Mouse (Mus musculus): ENCODE data around the gene Ccdc180. TPM values are rescaled to one million over a fixed set of nuclear protein-coding genes. Genes with fewer than 3 reads are reported as not detected.

Gene Ccdc180
- polyA plus RNA-seq, 1 experiment from 2014 or later: not detected

GRCm38 (mm10) chr4:45917091-45917490 lies 27.0 kb downstream of the Ccdc180 start:
- H3K9ac ChIP-seq (replicated peaks): no peak overlapping the region
- H3K27me3 ChIP-seq: no peaks in the 10 kb centered on the region; the same call in 1 of the 2 replicates
- no peaks in the 10 kb centered on the region for H3K9me3 ChIP-seq
- WGBS: 81% methylated on average over 7 of the region's 7 CpGs
- no peak overlapping the region for H3K4me2 ChIP-seq (replicated peaks)
- no peaks in the 10 kb centered on the region for H3K36me3 ChIP-seq
- H3K27ac ChIP-seq (replicated peaks): no peak overlapping the region
- no peak overlapping the region for H3K4me3 ChIP-seq
- ATAC-seq (ENCODE audit: low FRiP score, low read depth): no peak
- no peaks in the 10 kb centered on the region for H3K4me1 ChIP-seq

GRCm38 (mm10) chr4:45921663-45922435 lies 31.7 kb downstream of the Ccdc180 start:
- Histone ChIP-seq H3K9me3 (no peaks in the 10 kb centered on the region), H3K36me3 (no peaks in the 10 kb centered on the region), H3K4me2 (replicated peaks) (no peak overlapping the region), H3K27ac (replicated peaks) (no peak overlapping the region), H3K4me3 (no peak overlapping the region), H3K4me1 (no peaks in the 10 kb centered on the region), H3K27me3 (no peaks in the 10 kb centered on the region; the same call in 1 of the 2 replicates), H3K9ac (replicated peaks) (no peak overlapping the region)
- ATAC-seq (ENCODE audit: low FRiP score, low read depth): no peak
- WGBS: 89% methylated on average over 10 of the region's 10 CpGs

- no peak for ATAC-seq (ENCODE audit: low FRiP score, low read depth)
- Histone ChIP-seq H3K27me3 (no peaks in the 10 kb centered on the region; the same call in 1 of the 2 replicates), H3K36me3 (no peaks in the 10 kb centered on the region), H3K4me2 (replicated peaks) (no peak overlapping the region), H3K4me3 (no peak overlapping the region), H3K9me3 (no peaks in the 10 kb centered on the region), H3K9ac (replicated peaks) (no peak overlapping the region), H3K27ac (replicated peaks) (no peak overlapping the region), H3K4me1 (no peaks in the 10 kb centered on the region)
- WGBS: 92% methylated on average over 4 of the region's 4 CpGs
Observed at GRCm38 (mm10) chr4:45924011-45924410, 33.9 kb downstream of the Ccdc180 start.

GRCm38 (mm10) chr4:45928561-45928960 lies 38.5 kb downstream of the Ccdc180 start:
- no peaks in the 10 kb centered on the region for H3K27me3 ChIP-seq
- H3K36me3 ChIP-seq: no peaks in the 10 kb centered on the region
- H3K27ac ChIP-seq (replicated peaks): no peak overlapping the region
- WGBS: 87% methylated on average over 4 of the region's 4 CpGs
- H3K9me3 ChIP-seq: no peaks in the 10 kb centered on the region
- H3K4me1 ChIP-seq: no peaks in the 10 kb centered on the region
- no peak overlapping the region for H3K4me3 ChIP-seq
- no peak for ATAC-seq (ENCODE audit: low FRiP score, low read depth)
- H3K4me2 ChIP-seq (replicated peaks): no peak overlapping the region
- no peak overlapping the region for H3K9ac ChIP-seq (replicated peaks)

GRCm38 (mm10) chr4:45941628-45942044 lies 51.5 kb downstream of the Ccdc180 start:
- Histone ChIP-seq H3K27ac (replicated peaks) (no peak overlapping the region), H3K4me2 (replicated peaks) (no peak overlapping the region), H3K4me3 (no peak overlapping the region), H3K9me3 (no peaks in the 10 kb centered on the region), H3K9ac (replicated peaks) (no peak overlapping the region), H3K27me3 (0 out of 2 replicates have a peak, but pooled peaks cover 4% of the 10 kb centered on the region), H3K36me3 (no peaks in the 10 kb centered on the region), H3K4me1 (no peaks in the 10 kb centered on the region)
- no peak for ATAC-seq (ENCODE audit: low FRiP score, low read depth)
- 26% methylated on average over 13 of the region's 13 CpGs for WGBS

GRCm38 (mm10) chr4:45947729-45948128 lies 57.6 kb downstream of the Ccdc180 start:
- Histone ChIP-seq H3K27me3 (peaks cover 4% of the 10 kb centered on the region; the same call in 1 of the 2 replicates), H3K36me3 (no peaks in the 10 kb centered on the region), H3K9me3 (no peaks in the 10 kb centered on the region), H3K27ac (replicated peaks) (no peak overlapping the region), H3K9ac (replicated peaks) (no peak overlapping the region), H3K4me2 (replicated peaks) (no peak overlapping the region), H3K4me1 (no peaks in the 10 kb centered on the region), H3K4me3 (no peak overlapping the region)
- no peak for ATAC-seq (ENCODE audit: low FRiP score, low read depth)
- 84% methylated on average over 8 of the region's 8 CpGs for WGBS

GRCm38 (mm10) chr4:45949109-45949848 lies 59.2 kb downstream of the Ccdc180 start:
- Histone ChIP-seq H3K9ac (replicated peaks) (no peak overlapping the region), H3K36me3 (no peaks in the 10 kb centered on the region), H3K4me3 (no peak overlapping the region), H3K4me2 (replicated peaks) (no peak overlapping the region), H3K4me1 (no peaks in the 10 kb centered on the region), H3K27me3 (peaks cover 4% of the 10 kb centered on the region; the same call in 1 of the 2 replicates), H3K9me3 (no peaks in the 10 kb centered on the region), H3K27ac (replicated peaks) (no peak overlapping the region)
- WGBS: 83% methylated on average over 7 of the region's 7 CpGs
- no peak for ATAC-seq (ENCODE audit: low FRiP score, low read depth)

GRCm38 (mm10) chr4:45951830-45952229 lies 61.7 kb downstream of the Ccdc180 start:
- H3K4me1 ChIP-seq: no peaks in the 10 kb centered on the region
- no peaks in the 10 kb centered on the region for H3K36me3 ChIP-seq
- H3K27ac ChIP-seq (replicated peaks): no peak overlapping the region
- no peaks in the 10 kb centered on the region for H3K9me3 ChIP-seq
- no peak for ATAC-seq (ENCODE audit: low FRiP score, low read depth)
- H3K27me3 ChIP-seq: no peaks in the 10 kb centered on the region; the same call in 1 of the 2 replicates
- H3K9ac ChIP-seq (replicated peaks): no peak overlapping the region
- H3K4me3 ChIP-seq: no peak overlapping the region
- H3K4me2 ChIP-seq (replicated peaks): no peak overlapping the region
- 94% methylated on average over 18 of the region's 18 CpGs for WGBS

- Histone ChIP-seq H3K9me3 (no peaks in the 10 kb centered on the region), H3K27me3 (no peaks in the 10 kb centered on the region; the same call in 1 of the 2 replicates), H3K4me3 (no peak overlapping the region), H3K4me1 (no peaks in the 10 kb centered on the region), H3K27ac (replicated peaks) (no peak overlapping the region), H3K9ac (replicated peaks) (no peak overlapping the region), H3K4me2 (replicated peaks) (no peak overlapping the region), H3K36me3 (no peaks in the 10 kb centered on the region)
- WGBS: 91% methylated on average over 23 of the region's 23 CpGs
- no peak for ATAC-seq (ENCODE audit: low FRiP score, low read depth)
Observed at GRCm38 (mm10) chr4:45953025-45953919, 63.2 kb downstream of the Ccdc180 start.

- H3K9ac ChIP-seq (replicated peaks): no peak overlapping the region
- H3K9me3 ChIP-seq: no peaks in the 10 kb centered on the region
- H3K4me3 ChIP-seq: no peak overlapping the region
- no peak overlapping the region for H3K27ac ChIP-seq (replicated peaks)
- no peaks in the 10 kb centered on the region for H3K36me3 ChIP-seq
- no peak overlapping the region for H3K4me2 ChIP-seq (replicated peaks)
- no peaks in the 10 kb centered on the region for H3K4me1 ChIP-seq
- no peak for ATAC-seq (ENCODE audit: low FRiP score, low read depth)
- H3K27me3 ChIP-seq: no peaks in the 10 kb centered on the region
- 80% methylated on average over 4 of the region's 4 CpGs for WGBS
Observed at GRCm38 (mm10) chr4:45955235-45955634, 65.1 kb downstream of the Ccdc180 start.

GRCm38 (mm10) chr4:45956131-45956530 lies 66.0 kb downstream of the Ccdc180 start:
- ATAC-seq (ENCODE audit: low FRiP score, low read depth): no peak

More at GRCm38 (mm10) chr4:45956131-45956530, 66.0 kb downstream of the Ccdc180 start:
- Histone ChIP-seq H3K9me3 (no peaks in the 10 kb centered on the region), H3K9ac (replicated peaks) (no peak overlapping the region), H3K4me2 (replicated peaks) (no peak overlapping the region), H3K4me1 (no peaks in the 10 kb centered on the region), H3K36me3 (no peaks in the 10 kb centered on the region), H3K27ac (replicated peaks) (no peak overlapping the region), H3K27me3 (no peaks in the 10 kb centered on the region), H3K4me3 (no peak overlapping the region)
- 93% methylated on average over 8 of the region's 8 CpGs for WGBS

Data from midbrain, embryonic 12.5 days (tissue).